Mouse (Mus musculus) lung, postnatal 14 days (tissue): ENCODE measurements at regions not wholly inside any gene's neighbourhood (a gene's known extent, or its start where the extent isn't known, plus 50 kb on each side); places are given as distances from the start of the nearest gene placed in this dataset.

Experiments used
- DNase-seq: peaks from one replicate; pipeline ENCODE4 v3.0.0; 2021

- peak; percentile 89 for DNase-seq
These were observed 87.9 kb upstream of the Tmem189 start for GRCm38 (mm10) chr2:167777331-167778085.

DNA sequence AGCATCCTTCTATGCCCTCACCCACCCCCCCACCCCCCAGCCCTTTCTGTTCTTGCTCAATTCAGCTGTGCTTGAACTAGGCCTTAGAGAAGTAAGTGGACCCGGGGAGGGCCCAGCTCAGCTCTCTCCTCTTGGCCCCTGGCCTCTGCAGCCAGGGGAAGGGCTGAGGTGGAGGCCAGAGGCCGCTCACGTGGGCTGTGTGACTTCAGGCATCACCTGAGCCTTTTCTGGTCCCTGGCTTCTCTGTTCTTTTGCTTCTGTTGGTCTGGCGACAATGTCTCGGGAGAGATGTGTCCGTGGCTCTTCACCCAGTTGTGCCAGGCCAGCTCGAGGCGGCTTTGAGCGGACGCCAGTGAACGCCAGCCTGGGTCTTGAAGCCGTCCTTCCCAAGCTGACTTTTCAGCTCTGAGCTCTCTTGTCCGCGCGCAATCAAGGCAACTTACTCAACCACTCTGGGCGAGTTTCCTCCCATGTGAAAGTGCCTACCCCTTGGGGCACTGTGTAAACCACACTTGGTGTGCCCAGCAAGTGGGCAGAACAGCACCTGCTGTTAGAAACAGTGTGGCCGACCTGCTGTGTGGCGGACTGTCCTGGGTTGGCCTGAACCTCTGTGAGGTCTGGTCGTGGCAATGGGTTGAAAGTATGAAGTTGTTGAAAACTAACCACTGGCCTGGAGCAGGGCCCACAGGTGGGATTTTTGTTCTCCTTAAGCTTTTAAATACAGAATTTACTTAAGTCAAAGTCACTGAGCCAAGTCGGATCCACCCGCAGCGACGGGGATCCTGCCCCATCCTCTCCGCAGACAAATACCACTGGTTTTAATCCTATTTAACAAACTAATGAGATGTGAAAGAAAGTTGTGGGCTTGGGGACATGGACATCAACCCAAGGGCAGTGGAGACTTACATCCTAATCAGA is 86.9 kb upstream of the Tmem189 start:
- no peak for DNase-seq

GRCm38 (mm10) chr2:167775218-167775915 is 85.7 kb upstream of the Tmem189 start:
- peak; percentile 56 for DNase-seq

DNA sequence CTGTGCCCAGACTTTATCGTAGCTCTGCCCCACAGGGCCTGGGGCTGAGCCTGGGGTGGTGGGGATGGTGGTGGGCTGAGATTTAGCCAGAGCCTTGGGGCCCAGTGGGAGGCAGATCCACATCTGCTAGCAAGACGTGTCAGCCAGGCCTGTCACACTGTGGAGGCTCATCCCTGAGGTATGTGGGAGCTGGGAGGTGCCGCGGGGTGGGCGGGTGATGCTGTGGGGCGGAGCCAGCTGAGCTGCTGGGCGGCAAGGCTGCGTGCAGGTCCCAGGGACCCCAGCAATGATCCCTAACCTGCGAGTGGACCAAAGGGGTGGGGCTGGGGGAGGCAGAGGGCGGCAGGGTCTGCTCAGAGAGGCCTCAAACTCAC is 85.2 kb upstream of the Tmem189 start:
- DNase-seq = no peak

- DNase-seq = no peak
These were observed 84.7 kb upstream of the Tmem189 start for GRCm38 (mm10) chr2:167774166-167774805.

- DNase-seq = no peak
These were observed 83.2 kb upstream of the Tmem189 start for GRCm38 (mm10) chr2:167772834-167773233.

DNA sequence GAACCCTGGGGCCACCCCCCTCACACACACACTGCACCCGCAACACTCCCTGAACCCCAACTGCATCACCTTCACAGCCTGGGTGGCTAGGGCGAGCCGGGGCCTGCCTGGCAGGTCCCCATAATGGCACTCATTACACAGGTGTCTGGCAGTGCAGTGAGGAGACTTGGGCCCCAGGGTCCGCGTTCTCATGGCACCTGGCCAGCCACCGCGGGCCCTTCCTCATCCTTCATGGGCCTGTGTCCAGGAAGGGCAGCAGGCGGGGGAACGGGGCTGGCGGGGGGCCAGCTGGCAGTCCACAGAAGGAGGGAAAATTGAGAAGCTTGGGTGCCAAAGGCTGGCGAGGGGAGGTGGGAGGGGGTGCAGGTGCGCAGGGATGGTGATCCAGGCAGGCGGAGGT is 78.3 kb upstream of the Tmem189 start:
- DNase-seq = no peak

GRCm38 (mm10) chr2:167767371-167767770 is 77.7 kb upstream of the Tmem189 start:
- no peak for DNase-seq

- no peak for DNase-seq
These were observed 76.2 kb upstream of the Tmem189 start for GRCm38 (mm10) chr2:167765811-167766210.

DNA sequence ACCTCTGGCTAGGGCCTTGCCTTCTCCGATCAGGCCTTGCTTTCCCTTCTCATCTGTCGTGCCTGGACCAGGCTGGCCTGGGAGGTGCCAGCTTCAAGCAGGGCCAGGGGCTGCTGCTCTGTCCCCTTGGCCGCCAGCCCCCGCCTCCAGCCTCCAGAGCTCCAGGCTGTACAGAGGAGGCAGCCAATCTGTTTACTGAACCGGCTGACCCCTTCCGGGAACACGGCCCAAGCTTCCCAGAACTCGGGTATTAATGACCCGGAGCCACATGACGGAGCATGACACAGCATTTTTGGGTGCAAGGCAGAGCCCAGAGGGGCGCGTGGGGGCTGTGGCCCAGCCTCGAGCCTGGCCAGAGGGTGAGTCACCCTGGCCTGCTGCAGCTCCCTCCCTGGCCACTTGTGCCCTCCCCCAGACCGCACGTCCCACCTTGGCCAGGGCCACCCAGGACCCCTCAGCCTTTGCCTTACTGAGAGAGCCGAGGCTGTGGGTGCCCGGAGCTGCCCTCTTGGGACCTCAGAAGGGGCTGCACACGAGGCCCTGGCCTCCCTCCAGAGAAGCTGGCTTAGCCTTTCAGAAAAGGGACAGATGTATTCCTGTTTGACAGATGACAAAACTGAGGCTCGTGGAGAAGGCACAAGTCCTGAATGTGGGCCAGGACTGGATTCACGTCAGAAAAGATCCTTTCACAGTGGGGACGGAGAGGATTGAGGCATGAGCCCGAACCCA is 75.6 kb upstream of the Tmem189 start:
- peak; percentile 91 for DNase-seq

- DNase-seq = no peak
These were observed 74.3 kb upstream of the Tmem189 start for GRCm38 (mm10) chr2:167763891-167764410.

GRCm38 (mm10) chr2:167761404-167761936 is 71.8 kb upstream of the Tmem189 start:
- no peak for DNase-seq

DNA sequence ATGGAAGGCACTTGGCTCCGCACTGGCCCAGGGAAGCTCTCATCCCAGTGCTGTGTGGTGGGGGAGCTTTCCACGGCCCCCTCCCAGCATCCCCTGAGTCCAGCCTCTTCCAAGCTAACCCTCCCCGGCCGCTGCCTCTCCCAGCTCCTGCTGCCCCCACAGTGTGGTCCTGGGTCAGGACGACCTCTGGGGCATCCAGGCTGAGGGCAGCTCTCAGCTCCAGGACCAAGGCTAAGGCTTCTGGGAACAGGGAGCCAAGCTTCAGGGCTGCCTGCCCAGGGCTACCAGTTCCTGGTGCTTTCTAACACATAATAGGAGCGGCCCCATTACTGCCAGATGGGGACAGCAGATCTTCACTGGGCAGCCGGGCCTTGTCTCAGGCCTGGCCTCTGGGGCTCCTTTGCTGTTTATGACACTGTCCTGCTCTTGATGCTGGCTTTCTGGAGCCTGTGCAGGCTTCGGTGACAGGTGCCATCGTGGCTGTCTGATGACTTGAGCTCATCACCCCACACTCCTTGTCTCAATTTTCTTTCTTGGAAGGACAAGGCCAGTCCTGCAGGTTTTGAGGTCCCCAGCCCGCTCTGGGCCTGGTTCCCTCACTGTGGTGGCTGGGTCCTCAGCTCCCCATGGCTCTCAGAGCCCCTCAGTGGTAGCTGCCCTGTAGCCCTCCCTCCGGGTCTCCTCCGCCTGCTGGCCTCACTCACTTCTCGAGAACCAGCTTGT is 71.2 kb upstream of the Tmem189 start:
- no peak for DNase-seq

GRCm38 (mm10) chr2:167759603-167760390 is 70.2 kb upstream of the Tmem189 start:
- DNase-seq = peak; percentile 75

- DNase-seq = peak; percentile 63
These were observed 67.6 kb upstream of the Tmem189 start for GRCm38 (mm10) chr2:167757157-167757780.

DNA sequence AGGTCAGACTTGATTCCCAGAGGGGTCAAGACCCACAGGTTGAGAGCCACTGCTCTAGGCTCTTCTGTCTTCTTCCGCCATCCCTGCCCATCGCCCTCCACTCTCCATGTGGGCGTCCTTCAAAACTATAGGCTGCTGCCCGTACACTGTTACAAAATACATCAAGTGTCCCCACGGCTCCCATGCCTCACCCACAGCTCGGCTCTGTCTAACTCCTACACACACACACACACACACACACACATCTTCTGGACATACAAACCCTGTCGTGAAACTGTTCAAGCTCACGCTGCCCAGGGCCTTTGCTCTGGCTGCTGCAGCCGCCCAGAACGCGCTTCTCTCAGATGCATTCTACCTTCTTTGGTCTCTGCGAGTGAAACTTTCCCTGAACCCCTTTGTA is 67.1 kb upstream of the Tmem189 start:
- no peak for DNase-seq

DNA sequence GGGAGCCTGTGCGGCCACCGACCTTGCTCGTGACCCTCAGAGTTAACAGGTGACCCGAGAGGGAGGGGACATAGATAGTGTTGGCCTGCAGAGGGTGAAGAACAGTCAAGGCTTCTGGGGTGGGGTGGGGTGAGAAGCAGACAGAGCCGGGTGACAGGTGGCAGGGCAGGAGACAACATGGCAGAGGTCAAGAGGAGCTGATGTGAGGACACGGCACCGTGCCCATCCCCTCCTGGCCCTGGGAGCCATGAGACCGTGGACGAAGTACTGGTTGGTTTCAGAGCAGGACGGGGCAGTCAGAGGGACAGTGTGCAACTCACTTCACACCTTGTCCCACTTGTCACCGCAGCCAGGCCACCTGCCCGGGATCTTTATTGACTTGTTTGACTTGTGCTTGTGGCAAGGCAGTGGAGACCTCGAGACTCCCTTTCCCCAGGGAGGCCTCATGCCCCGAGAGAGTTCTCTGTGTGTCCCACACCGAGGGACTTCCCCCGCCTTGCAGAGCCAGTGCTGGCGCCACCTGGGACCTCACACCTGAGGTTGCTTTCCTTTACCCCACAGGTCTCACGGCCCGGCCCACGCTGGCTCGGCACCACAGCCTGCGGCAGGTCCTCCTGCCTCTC is 65.4 kb upstream of the Tmem189 start:
- no peak for DNase-seq

DNA sequence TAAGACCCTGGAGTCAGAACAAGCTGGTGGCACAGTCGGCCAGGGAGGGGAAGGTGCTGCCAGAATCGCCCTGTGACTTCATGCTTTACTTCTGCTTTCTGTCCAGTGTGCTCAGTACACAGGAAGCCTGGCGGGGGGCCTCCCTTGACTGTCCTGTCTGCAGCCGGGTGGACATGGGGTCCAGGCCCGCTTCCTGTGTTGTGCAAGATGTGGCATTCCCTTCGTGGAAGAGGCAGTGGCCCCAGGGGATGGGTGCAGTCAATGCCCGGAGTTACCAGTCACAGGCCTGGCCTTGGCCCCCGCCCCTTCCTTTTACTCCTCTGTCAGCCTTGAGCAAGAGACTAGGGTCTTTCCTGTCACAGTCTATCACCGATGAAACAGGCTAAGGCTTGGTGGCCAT is 64.3 kb upstream of the Tmem189 start:
- peak; percentile 60 for DNase-seq
